Mouse (Mus musculus): ENCODE results near the gene Fbxl8.
A peak's percentile ranks its signal among the peaks of the same experiment; 100 is the strongest.
"Not testable (repeated sequence)": the region's sequence is repeated elsewhere in the genome, so short reads cannot be mapped to it uniquely, and the experiment has no call there.

Fbxl8 gene

GRCm38 (mm10) chr8:105285514-105285913 is 21.1 kb downstream of the Fbxl8 start:
- DNase-seq = no peak

- no peak for DNase-seq
Measured at GRCm38 (mm10) chr8:105286907-105287306, 22.5 kb downstream of the Fbxl8 start.

GRCm38 (mm10) chr8:105288231-105288630 is 23.8 kb downstream of the Fbxl8 start:
- DNase-seq = no peak

- peak; percentile 93 for DNase-seq
Measured at GRCm38 (mm10) chr8:105288958-105289732, 24.7 kb downstream of the Fbxl8 start.

- peak; percentile 42 for DNase-seq
Measured at GRCm38 (mm10) chr8:105289805-105290460, 25.5 kb downstream of the Fbxl8 start, which contains the start of gene 4931428F04Rik. TSS of gene 4931428F04Rik (minus strand) at chr8:105289864.

GRCm38 (mm10) chr8:105290554-105291314 is 26.3 kb downstream of the Fbxl8 start:
- DNase-seq = peak; percentile 91

GRCm38 (mm10) chr8:105291364-105291763 is 26.9 kb downstream of the Fbxl8 start:
- DNase-seq = not testable (repeated sequence)

GRCm38 (mm10) chr8:105291802-105292201 is 27.4 kb downstream of the Fbxl8 start:
- DNase-seq = not testable (repeated sequence)

GRCm38 (mm10) chr8:105292471-105292870 is 28.0 kb downstream of the Fbxl8 start:
- DNase-seq = no peak

- no peak for DNase-seq
Measured at GRCm38 (mm10) chr8:105293405-105293804, 29.0 kb downstream of the Fbxl8 start.

- DNase-seq = no peak
Measured at GRCm38 (mm10) chr8:105294776-105295175, 30.3 kb downstream of the Fbxl8 start.

- DNase-seq = no peak
Measured at GRCm38 (mm10) chr8:105295256-105295655, 30.8 kb downstream of the Fbxl8 start.

- peak; percentile 51 for DNase-seq
Measured at GRCm38 (mm10) chr8:105295895-105296573, 31.6 kb downstream of the Fbxl8 start, which contains the start of gene Exoc3l. TSS of gene Exoc3l (minus strand) at chr8:105296101.

- peak; percentile 96 for DNase-seq
Measured at GRCm38 (mm10) chr8:105297511-105298192, 33.2 kb downstream of the Fbxl8 start, which contains the start of gene E2f4. TSS of gene E2f4 (plus strand) at chr8:105297663.

GRCm38 (mm10) chr8:105298351-105299252 is 34.2 kb downstream of the Fbxl8 start:
- DNase-seq = no peak

- no peak for DNase-seq
Measured at GRCm38 (mm10) chr8:105299962-105300361, 35.5 kb downstream of the Fbxl8 start.

GRCm38 (mm10) chr8:105303396-105303795 is 38.9 kb downstream of the Fbxl8 start:
- DNase-seq = no peak

GRCm38 (mm10) chr8:105303874-105304273 is 39.4 kb downstream of the Fbxl8 start:
- no peak for DNase-seq

GRCm38 (mm10) chr8:105304325-105305210 is 40.1 kb downstream of the Fbxl8 start:
- no peak for DNase-seq

All from kidney, postnatal 14 days (tissue).